Mouse (Mus musculus) forebrain, embryonic 15.5 days (tissue): ENCODE results near the gene Pithd1. TPM values are rescaled to one million over a fixed set of nuclear protein-coding genes. Genes with fewer than 3 reads are reported as not detected.

Source experiments
- polyA plus RNA-seq: library from polyadenylated mRNA; unstranded; fragments of >200 nt; fragmentation: Nextera tagmentation; extraction: Ambion mirVana; gene quantifications from 2 replicates; pipeline ENCODE4 v1.2.1, GENCODE M21; 2015

Pithd1 gene
- polyA plus RNA-seq, 1 experiment from 2014 or later: 55.3 TPM

Other genes starting within 250 kb of the Pithd1 start
- gene Myom3, start 227.5 kb downstream of the Pithd1 start, polyA plus RNA-seq: 0.09 and 0.36 TPM in 2 replicates
- 257 and 272 TPM in 2 replicates for gene Srsf10, start 131.5 kb downstream of the Pithd1 start, polyA plus RNA-seq
- 131 and 134 TPM in 2 replicates for gene Pnrc2, start 113.4 kb downstream of the Pithd1 start, polyA plus RNA-seq
- gene Cnr2, start 91.9 kb downstream of the Pithd1 start, polyA plus RNA-seq: 0.08 and 0.13 TPM in 2 replicates
- gene Fuca1, start 66.5 kb downstream of the Pithd1 start, polyA plus RNA-seq: 50.9 and 56.7 TPM in 2 replicates
- gene Hmgcl, start 40.8 kb downstream of the Pithd1 start, polyA plus RNA-seq: 61.3 and 66.6 TPM in 2 replicates
- 35.2 and 35.6 TPM in 2 replicates for gene Gale, start 23.5 kb downstream of the Pithd1 start, polyA plus RNA-seq
- 180 and 188 TPM in 2 replicates for gene Lypla2, start 14.6 kb downstream of the Pithd1 start, polyA plus RNA-seq
- gene Eloa, start 34.5 kb upstream of the Pithd1 start, polyA plus RNA-seq: 30.5 and 32.6 TPM in 2 replicates
- gene Rpl11, start 66.2 kb upstream of the Pithd1 start, polyA plus RNA-seq: 302 and 341 TPM in 2 replicates
- gene Id3, start 156.2 kb upstream of the Pithd1 start, polyA plus RNA-seq: 87.3 and 98.1 TPM in 2 replicates
- gene E2f2, start 185.1 kb upstream of the Pithd1 start, polyA plus RNA-seq: 5.4 and 6.0 TPM in 2 replicates
- gene Asap3, start 219.1 kb upstream of the Pithd1 start, polyA plus RNA-seq: 3.4 and 3.7 TPM in 2 replicates